Mouse (Mus musculus) MEL (cell line): ENCODE data around the gene Lin7a. TPM values are rescaled to one million over a fixed set of nuclear protein-coding genes. Genes with fewer than 3 reads are reported as not detected.

ENCODE experiments used
- DNase-seq: peaks from one replicate; pipeline ENCODE4 v3.0.0; 2011; ENCODE audit warnings: low read depth, low spot score
- H3K27ac ChIP-seq: 2 replicates; pipeline ENCODE4 v1.5.1; 2012; ENCODE audit warnings: low read depth, mild to moderate bottlenecking, control low read depth, low read length, moderate library complexity; ENCODE audit not compliant: control insufficient read depth
- H3K27me3 ChIP-seq, 2 experiments: fragments of 150-350 bp in 1 of 2; sonication (generic) in 1 of 2; 2 replicates each; pipeline ENCODE4 v1.6.1; 2012; ENCODE audit warnings: low read length in 2 of 2, mild to moderate bottlenecking in 2 of 2, improper control_type of control experiment in 1 of 2, moderate library complexity in 1 of 2; ENCODE audit not compliant: insufficient read depth in 2 of 2, control insufficient read depth in 1 of 2
- H3K36me3 ChIP-seq, 2 experiments: 2 replicates each; pipeline ENCODE4 v1.6.1; 2012 to 2014; ENCODE audit warnings: low read length in 2 of 2, improper control_type of control experiment in 1 of 2, inconsistent platforms in 1 of 2, mild to moderate bottlenecking in 1 of 2; ENCODE audit not compliant: insufficient read depth in 2 of 2, control insufficient read depth in 1 of 2
- H3K4me1 ChIP-seq, 2 experiments: fragments of 150-350 bp in 1 of 2; sonication (generic) in 1 of 2; 2 replicates each; pipeline ENCODE4 v1.6.1; 2012; ENCODE audit warnings: low read length in 2 of 2, improper control_type of control experiment in 1 of 2, mild to moderate bottlenecking in 1 of 2; ENCODE audit not compliant: insufficient read depth in 2 of 2, control insufficient read depth in 1 of 2
- H3K4me3 ChIP-seq, 2 experiments: fragments of 150-350 bp in 1 of 2; sonication (generic) in 1 of 2; 2 replicates each; pipeline ENCODE4 v1.5.1; 2012; ENCODE audit warnings: low read depth in 2 of 2, low read length in 2 of 2, mild to moderate bottlenecking in 2 of 2, moderate library complexity in 2 of 2, control low read depth in 1 of 2, improper control_type of control experiment in 1 of 2; ENCODE audit not compliant: control insufficient read depth in 1 of 2, insufficient read depth in 1 of 2
- H3K79me2 ChIP-seq: 2 replicates; pipeline ENCODE4 v1.6.1; 2012; ENCODE audit warnings: mild to moderate bottlenecking, low read length, moderate library complexity; ENCODE audit not compliant: control insufficient read depth, poor library complexity, insufficient read depth
- H3K9ac ChIP-seq: 2 replicates; pipeline ENCODE4 v1.6.1; 2012; ENCODE audit warnings: low read depth, mild to moderate bottlenecking, control low read depth, low read length, moderate library complexity; ENCODE audit not compliant: control insufficient read depth, poor library complexity, severe bottlenecking
- H3K9me3 ChIP-seq: fragments of 150-350 bp; sonication (generic); replicated peaks from 2 replicates; pipeline ENCODE4 v1.6.1; 2012; ENCODE audit warnings: mild to moderate bottlenecking, low read length, improper control_type of control experiment, moderate library complexity; ENCODE audit not compliant: insufficient read depth
- CTCF ChIP-seq, 3 experiments: IDR thresholded peaks in 2 of 3; conservative IDR thresholded peaks in 1 of 3; 2 replicates each; pipeline ENCODE4 v1.5.1; 2011 to 2012; ENCODE audit warnings: low read length in 3 of 3, low read depth in 2 of 3, mild to moderate bottlenecking in 2 of 3, improper control_type of control experiment in 1 of 3, inconsistent platforms in 1 of 3, mixed read lengths in 1 of 3, moderate library complexity in 1 of 3; ENCODE audit not compliant: control insufficient read depth in 1 of 3, insufficient read depth in 1 of 3, poor library complexity in 1 of 3, severe bottlenecking in 1 of 3
- E2F4 ChIP-seq: IDR thresholded peaks from 2 replicates; pipeline ENCODE4 v1.6.1; 2011; ENCODE audit warnings: low read depth, low read length, improper control_type of control experiment, borderline replicate concordance
- ELF1 ChIP-seq: IDR thresholded peaks from 2 replicates; pipeline ENCODE4 v1.6.1; 2014; ENCODE audit warnings: low read depth, mild to moderate bottlenecking, inconsistent platforms, low read length, improper control_type of control experiment, moderate library complexity
- EP300 ChIP-seq, 2 experiments: IDR thresholded peaks; 2 replicates each; pipeline ENCODE4 v1.6.1; 2011; ENCODE audit warnings: improper control_type of control experiment in 2 of 2, low read length in 2 of 2, low read depth in 1 of 2, mild to moderate bottlenecking in 1 of 2
- ETS1 ChIP-seq: IDR thresholded peaks from 2 replicates; pipeline ENCODE4 v1.6.1; 2012; ENCODE audit warnings: low read depth, mild to moderate bottlenecking, inconsistent platforms, low read length, improper control_type of control experiment, moderate library complexity
- GATA1 ChIP-seq: IDR thresholded peaks from 2 replicates; pipeline ENCODE4 v1.6.1; 2011; ENCODE audit warnings: low read depth, low read length, improper control_type of control experiment
- JUND ChIP-seq: IDR thresholded peaks from 2 replicates; pipeline ENCODE4 v1.6.1; 2011; ENCODE audit warnings: low read depth, mild to moderate bottlenecking, improper control_type of control experiment, low read length
- KAT2A ChIP-seq: conservative IDR thresholded peaks from 2 replicates; pipeline ENCODE4 v1.6.1; 2012; ENCODE audit warnings: low read depth, low read length, improper control_type of control experiment, inconsistent platforms
- MAFK ChIP-seq: IDR thresholded peaks from 2 replicates; pipeline ENCODE4 v1.6.1; 2011; ENCODE audit warnings: low read depth, mild to moderate bottlenecking, low read length, improper control_type of control experiment, borderline replicate concordance
- MAZ ChIP-seq: IDR thresholded peaks from 2 replicates; pipeline ENCODE4 v1.6.1; 2012; ENCODE audit warnings: low read depth, mild to moderate bottlenecking, inconsistent platforms, low read length, improper control_type of control experiment
- MEF2A ChIP-seq: IDR thresholded peaks from 2 replicates; pipeline ENCODE4 v1.6.1; 2014; ENCODE audit warnings: low read depth, mild to moderate bottlenecking, inconsistent platforms, low read length, improper control_type of control experiment; ENCODE audit not compliant: poor library complexity, insufficient replicate concordance, severe bottlenecking; ENCODE audit errors: extremely low read depth
- MXI1 ChIP-seq: IDR thresholded peaks from 2 replicates; pipeline ENCODE4 v1.6.1; 2011; ENCODE audit warnings: mild to moderate bottlenecking, low read depth, low read length, improper control_type of control experiment
- MYB ChIP-seq: IDR thresholded peaks from 2 replicates; pipeline ENCODE4 v1.6.1; 2011; ENCODE audit warnings: mild to moderate bottlenecking, low read depth, low read length, improper control_type of control experiment
- MYC ChIP-seq: IDR thresholded peaks from 2 replicates; pipeline ENCODE4 v1.6.1; 2011; ENCODE audit warnings: low read depth, mild to moderate bottlenecking, low read length, improper control_type of control experiment, moderate library complexity
- POLR2A ChIP-seq, 2 experiments: IDR thresholded peaks; 2 replicates each; pipeline ENCODE4 v1.6.1; 2011 to 2012; ENCODE audit warnings: low read length in 2 of 2, mild to moderate bottlenecking in 2 of 2, control low read depth in 1 of 2, improper control_type of control experiment in 1 of 2, low read depth in 1 of 2, moderate library complexity in 1 of 2; ENCODE audit not compliant: control insufficient read depth in 1 of 2, insufficient read depth in 1 of 2, poor library complexity in 1 of 2
- POLR2AphosphoS5 ChIP-seq: IDR thresholded peaks from 2 replicates; pipeline ENCODE4 v1.6.1; 2012; ENCODE audit warnings: low read depth, borderline replicate concordance, mild to moderate bottlenecking, inconsistent platforms, low read length, moderate library complexity, mixed read lengths
- RAD21 ChIP-seq: IDR thresholded peaks from 2 replicates; pipeline ENCODE4 v1.6.1; 2011; ENCODE audit warnings: mild to moderate bottlenecking, low read depth, low read length, improper control_type of control experiment
- TAL1 ChIP-seq: IDR thresholded peaks from 2 replicates; pipeline ENCODE4 v1.6.1; 2012; ENCODE audit warnings: mild to moderate bottlenecking, inconsistent platforms, low read length, moderate library complexity, mixed read lengths
- TBP ChIP-seq: IDR thresholded peaks from 2 replicates; pipeline ENCODE4 v1.8.0; 2011; ENCODE audit warnings: low read depth, low read length, improper control_type of control experiment
- TCF12 ChIP-seq: IDR thresholded peaks from 2 replicates; pipeline ENCODE4 v1.6.1; 2014; ENCODE audit warnings: low read depth, mild to moderate bottlenecking, inconsistent platforms, low read length, improper control_type of control experiment, moderate library complexity
- UBTF ChIP-seq: IDR thresholded peaks from 2 replicates; pipeline ENCODE4 v1.6.1; 2012; ENCODE audit warnings: low read depth, mild to moderate bottlenecking, inconsistent platforms, low read length, improper control_type of control experiment, moderate library complexity, borderline replicate concordance; ENCODE audit not compliant: insufficient read depth
- USF2 ChIP-seq, 2 experiments: IDR thresholded peaks; 2 replicates each; pipeline ENCODE4 v1.6.1; 2011 to 2012; ENCODE audit warnings: improper control_type of control experiment in 2 of 2, low read length in 2 of 2, borderline replicate concordance in 1 of 2, inconsistent platforms in 1 of 2, low read depth in 1 of 2, mild to moderate bottlenecking in 1 of 2; ENCODE audit not compliant: insufficient read depth in 1 of 2
- ZC3H11A ChIP-seq: IDR thresholded peaks from 2 replicates; pipeline ENCODE4 v1.6.1; 2012; ENCODE audit warnings: low read depth, mild to moderate bottlenecking, inconsistent platforms, low read length, improper control_type of control experiment
- ZKSCAN1 ChIP-seq: IDR thresholded peaks from 2 replicates; pipeline ENCODE4 v1.6.1; 2012; ENCODE audit warnings: low read depth, mild to moderate bottlenecking, inconsistent platforms, low read length, improper control_type of control experiment, moderate library complexity
- ZMIZ1 ChIP-seq: IDR thresholded peaks from 2 replicates; pipeline ENCODE4 v1.6.1; 2012; ENCODE audit warnings: low read depth, mild to moderate bottlenecking, inconsistent platforms, low read length, improper control_type of control experiment, moderate library complexity
- ZNF384 ChIP-seq: IDR thresholded peaks from 2 replicates; pipeline ENCODE4 v1.6.1; 2012; ENCODE audit warnings: low read depth, mild to moderate bottlenecking, inconsistent platforms, low read length, improper control_type of control experiment
- polyA plus RNA-seq, 2 experiments: library from polyadenylated mRNA; stranded (reverse) in 1 of 2; unstranded in 1 of 2; fragments of >175 nt in 1 of 2; fragments of >200 nt in 1 of 2; gene quantifications; 2 replicates each; pipeline versions ENCODE4 v1.2.1 to v1.2.4; 2012; ENCODE audit warnings: low replicate concordance in 2 of 2, low read depth in 1 of 2; ENCODE audit not compliant: insufficient read length in 2 of 2, insufficient read depth in 1 of 2, missing spikeins in 1 of 2
- total RNA-seq: library from RNA; depleted of rRNA; stranded (reverse); fragments of 300-350 nt; gene quantifications from 2 replicates; pipeline ENCODE4 v1.2.3, GENCODE M21; 2012

Gene Lin7a
- total and polyA plus RNA-seq, 3 experiments, result not detected

GRCm38 (mm10) chr10:107237736-107238135, 33.8 kb upstream of the Lin7a start:
- DNase-seq, result no peak
- H3K79me2 ChIP-seq, result no peaks in the 10 kb centered on the region
- no peaks in the 10 kb centered on the region for H3K27me3 ChIP-seq
- H3K9me3 ChIP-seq, result no peaks in the 10 kb centered on the region
- no peak overlapping the region for H3K4me3 ChIP-seq
- no peaks in the 10 kb centered on the region for H3K36me3 ChIP-seq
- no peak for TF ChIP-seq E2F4
- TF ChIP-seq ETS1, result no peak
- no peak for TF ChIP-seq MXI1
- no peak for TF ChIP-seq TCF12
- TF ChIP-seq ZMIZ1, result no peak
- TF ChIP-seq JUND, result no peak
- no peak for TF ChIP-seq ELF1
- TF ChIP-seq MAFK, result no peak
- no peak for TF ChIP-seq POLR2AphosphoS5
- TF ChIP-seq POLR2A (IDR thresholded peaks at IDR 0.05; ENCODE audit: control insufficient read depth in 1 of 2, insufficient read depth in 1 of 2, low read depth in 1 of 2, low read length in 2 of 2, poor library complexity in 1 of 2), result no peak
- no peak for TF ChIP-seq ZC3H11A
- TF ChIP-seq ZNF384, result no peak
- no peak for TF ChIP-seq EP300 (IDR thresholded peaks at IDR 0.05; ENCODE audit: low read depth in 1 of 2, low read length in 2 of 2)
- TF ChIP-seq, all 39 proteins: peak for 0
- Histone ChIP-seq H3K27ac (no peak overlapping the region), H3K9ac (no peak overlapping the region), H3K4me1 (no peaks in the 10 kb centered on the region)

- no peak for TF ChIP-seq KAT2A
- no peak for TF ChIP-seq MYB
- no peak for TF ChIP-seq ZKSCAN1
- TF ChIP-seq ZMIZ1, result no peak
- TF ChIP-seq CTCF (IDR thresholded peaks at IDR 0.05 in 2 of 3, conservative IDR thresholded peaks at IDR 0.05 in 1 of 3; ENCODE audit: control insufficient read depth in 1 of 3, insufficient read depth in 1 of 3, low read depth in 2 of 3, low read length in 3 of 3, poor library complexity in 1 of 3, severe bottlenecking in 1 of 3), result no peak
- TF ChIP-seq TBP, result no peak
- TF ChIP-seq RAD21, result no peak
- TF ChIP-seq MAZ, result no peak
- TF ChIP-seq USF2 (IDR thresholded peaks at IDR 0.05; ENCODE audit: borderline replicate concordance in 1 of 2, insufficient read depth in 1 of 2, low read depth in 1 of 2, low read length in 2 of 2), result no peak
- TF ChIP-seq MXI1, result no peak
- no peak for TF ChIP-seq GATA1
- no peak for TF ChIP-seq ZNF384
- no peak for TF ChIP-seq JUND
- TF ChIP-seq MYC, result no peak
- TF ChIP-seq MEF2A, result no peak
- no peak for TF ChIP-seq UBTF
- TF ChIP-seq TAL1, result no peak
- Histone ChIP-seq H3K79me2 (no peaks in the 10 kb centered on the region), H3K27ac (no peak overlapping the region), H3K36me3 (no peaks in the 10 kb centered on the region), H3K4me1 (no peaks in the 10 kb centered on the region), H3K27me3 (no peaks in the 10 kb centered on the region), H3K9me3 (no peaks in the 10 kb centered on the region), H3K9ac (no peak overlapping the region), H3K4me3 (no peak overlapping the region)
- DNase-seq, result no peak
Observed at GRCm38 (mm10) chr10:107238151-107238860, 33.2 kb upstream of the Lin7a start.
